Mouse (Mus musculus) heart, postnatal 0 days (tissue): Measurements from ENCODE around the gene Itga2. TPM values are rescaled to one million over a fixed set of nuclear protein-coding genes. Genes with fewer than 3 reads are reported as not detected.

ENCODE experiments used
- ATAC-seq: fragments of 200-750 bp; cut with Nextera tagmentation; 2 replicates; pipeline ENCODE4 v1.8.0; 2017; ENCODE audit warnings: low read depth, moderate number of reproducible peaks, moderate library complexity; ENCODE audit not compliant: insufficient read depth
- DNase-seq: peaks from one replicate; pipeline ENCODE4 v3.0.0-alpha.2; 2016; ENCODE audit warnings: low spot score
- H3K27ac ChIP-seq: fragments of 300-500 bp; sonication (generic); 2 replicates; pipeline ENCODE4 v1.5.1; 2014; ENCODE audit warnings: low read depth, mild to moderate bottlenecking
- H3K27me3 ChIP-seq: fragments of 300-500 bp; sonication (generic); 2 replicates; pipeline ENCODE4 v1.6.1; 2014; ENCODE audit warnings: low read length, mixed read lengths; ENCODE audit not compliant: control insufficient read depth, insufficient read depth
- H3K36me3 ChIP-seq: fragments of 300-500 bp; sonication (generic); replicated peaks from 2 replicates; pipeline ENCODE4 v1.6.1; 2014; ENCODE audit warnings: low read length, mixed read lengths; ENCODE audit not compliant: control insufficient read depth, insufficient read depth
- H3K4me1 ChIP-seq: fragments of 300-500 bp; sonication (generic); 2 replicates; pipeline ENCODE4 v1.6.1; 2014; ENCODE audit warnings: antibody characterized with exemption; ENCODE audit not compliant: control insufficient read depth, insufficient read depth
- H3K4me2 ChIP-seq: fragments of 300-500 bp; sonication (generic); 2 replicates; pipeline ENCODE4 v1.6.1; 2014; ENCODE audit warnings: low read depth, mild to moderate bottlenecking, low read length, moderate library complexity
- H3K4me3 ChIP-seq: fragments of 300-500 bp; sonication (generic); 2 replicates; pipeline ENCODE4 v1.5.1; 2014; ENCODE audit warnings: low read depth, low read length
- H3K9ac ChIP-seq: fragments of 300-500 bp; sonication (generic); replicated peaks from 2 replicates; pipeline ENCODE4 v1.6.1; 2014; ENCODE audit warnings: low read depth, low read length, mixed read lengths
- H3K9me3 ChIP-seq: fragments of 300-500 bp; sonication (generic); replicated peaks from 2 replicates; pipeline ENCODE4 v1.6.1; 2016; ENCODE audit warnings: low read length; ENCODE audit not compliant: control insufficient read depth
- CTCF ChIP-seq: IDR thresholded peaks from 2 replicates; pipeline ENCODE4 v1.5.1; 2016; ENCODE audit warnings: antibody characterized with exemption, control low read depth, low read depth
- EP300 ChIP-seq: IDR thresholded peaks from 2 replicates; pipeline ENCODE4 v1.6.1; 2016; ENCODE audit warnings: antibody characterized with exemption, low read depth
- WGBS: fragments of 180-500 bp; shearing (Covaris S2); extraction: QIAGEN DNeasy Blood & Tissue Kit; methylation state at CpG from one replicate; pipeline ENCODE4 v1.1.7; 2014; 5-methylcytosine and 5-hydroxymethylcytosine counted together
- polyA plus RNA-seq: library from polyadenylated mRNA; unstranded; fragments of >200 nt; fragmentation: Nextera tagmentation; extraction: Ambion mirVana; gene quantifications from 2 replicates; pipeline ENCODE4 v1.2.1, GENCODE M21; 2015
- total RNA-seq: library from RNA; depleted of rRNA; stranded (reverse); fragments of >200 nt; gene quantifications from 2 replicates; pipeline ENCODE4 v1.2.3, GENCODE M21; 2014; ENCODE audit warnings: low replicate concordance

Itga2 gene
- total and polyA plus RNA-seq, 2 experiments from 2014 or later: 1.6 to 2.0 TPM

- H3K4me3 ChIP-seq: no peak overlapping the region
- 82% methylated on average over 2 of the region's 2 CpGs for WGBS
- no peak for TF ChIP-seq EP300
- TF ChIP-seq CTCF: no peak
- H3K27me3 ChIP-seq: no peaks in the 10 kb centered on the region
- H3K4me2 ChIP-seq: no peak overlapping the region
- no peak overlapping the region for H3K27ac ChIP-seq
- ATAC-seq (no peak), DNase-seq (no peak)
- H3K36me3 ChIP-seq: no peaks in the 10 kb centered on the region
- no peaks in the 10 kb centered on the region for H3K9me3 ChIP-seq
- H3K9ac ChIP-seq: no peak overlapping the region
- H3K4me1 ChIP-seq: no peaks in the 10 kb centered on the region
These were observed 55.8 kb downstream of the Itga2 start for GRCm38 (mm10) chr13:114876005-114876520.

- Histone ChIP-seq H3K27me3 (no peaks in the 10 kb centered on the region), H3K9ac (no peak overlapping the region), H3K4me3 (no peak overlapping the region), H3K27ac (no peak overlapping the region), H3K4me2 (no peak overlapping the region), H3K36me3 (no peaks in the 10 kb centered on the region), H3K9me3 (no peaks in the 10 kb centered on the region; the same call in 1 of the 2 replicates), H3K4me1 (no peaks in the 10 kb centered on the region)
- DNase-seq (no peak), ATAC-seq (no peak)
- 87% methylated on average over 6 of the region's 6 CpGs for WGBS
- TF ChIP-seq EP300 (no peak), CTCF (no peak)
These were observed 57.2 kb downstream of the Itga2 start for GRCm38 (mm10) chr13:114874738-114875137.

- H3K27ac ChIP-seq: no peak overlapping the region
These were observed 74.4 kb downstream of the Itga2 start for GRCm38 (mm10) chr13:114857525-114857924.

GRCm38 (mm10) chr13:114856269-114856627 is 75.7 kb downstream of the Itga2 start:
- Histone ChIP-seq H3K4me1 (no peaks in the 10 kb centered on the region), H3K9ac (no peak overlapping the region), H3K27ac (no peak overlapping the region), H3K9me3 (no peaks in the 10 kb centered on the region), H3K27me3 (no peaks in the 10 kb centered on the region), H3K36me3 (no peaks in the 10 kb centered on the region), H3K4me2 (peak overlapping the region; percentile 32), H3K4me3 (no peak overlapping the region)
- DNase-seq: no peak
- no peak for TF ChIP-seq CTCF
- no peak for TF ChIP-seq EP300
- WGBS: 43% methylated on average over 7 of the region's 7 CpGs
- ATAC-seq: no peak

More at GRCm38 (mm10) chr13:114857525-114857924, 74.4 kb downstream of the Itga2 start:
- Histone ChIP-seq H3K27me3 (no peaks in the 10 kb centered on the region), H3K4me3 (no peak overlapping the region), H3K36me3 (no peaks in the 10 kb centered on the region), H3K9ac (no peak overlapping the region), H3K9me3 (no peaks in the 10 kb centered on the region), H3K4me2 (no peak overlapping the region), H3K4me1 (no peaks in the 10 kb centered on the region)
- DNase-seq (no peak), ATAC-seq (no peak)
- TF ChIP-seq CTCF (no peak), EP300 (no peak)
- WGBS: 89% methylated on average over 4 of the region's 4 CpGs

- TF ChIP-seq CTCF (no peak), EP300 (no peak)
- WGBS: 31% methylated on average over 15 of the region's 15 CpGs
- Histone ChIP-seq H3K27ac (no peak overlapping the region), H3K4me3 (no peak overlapping the region), H3K4me1 (no peaks in the 10 kb centered on the region), H3K36me3 (no peaks in the 10 kb centered on the region), H3K9me3 (no peaks in the 10 kb centered on the region), H3K9ac (no peak overlapping the region), H3K27me3 (no peaks in the 10 kb centered on the region), H3K4me2 (peak overlapping the region; percentile 32)
- DNase-seq: peak; percentile 19
- ATAC-seq: peak; percentile 24; the same call in 1 of the 2 replicates
These were observed 76.2 kb downstream of the Itga2 start for GRCm38 (mm10) chr13:114855573-114856268.

GRCm38 (mm10) chr13:114854428-114854827 is 77.5 kb downstream of the Itga2 start:
- Histone ChIP-seq H3K27ac (no peak overlapping the region), H3K36me3 (no peaks in the 10 kb centered on the region), H3K27me3 (no peaks in the 10 kb centered on the region), H3K9me3 (no peaks in the 10 kb centered on the region), H3K4me3 (no peak overlapping the region), H3K4me2 (no peak overlapping the region), H3K4me1 (no peaks in the 10 kb centered on the region), H3K9ac (no peak overlapping the region)
- no peak for DNase-seq
- TF ChIP-seq CTCF (no peak), EP300 (no peak)
- 95% methylated on average over 3 of the region's 3 CpGs for WGBS
- no peak for ATAC-seq
